Mouse (Mus musculus): ENCODE data around the gene Pga5. TPM values are rescaled to one million over a fixed set of nuclear protein-coding genes. Genes with fewer than 3 reads are reported as not detected.

Pga5 gene
- total RNA-seq (2023): not detected

DNA sequence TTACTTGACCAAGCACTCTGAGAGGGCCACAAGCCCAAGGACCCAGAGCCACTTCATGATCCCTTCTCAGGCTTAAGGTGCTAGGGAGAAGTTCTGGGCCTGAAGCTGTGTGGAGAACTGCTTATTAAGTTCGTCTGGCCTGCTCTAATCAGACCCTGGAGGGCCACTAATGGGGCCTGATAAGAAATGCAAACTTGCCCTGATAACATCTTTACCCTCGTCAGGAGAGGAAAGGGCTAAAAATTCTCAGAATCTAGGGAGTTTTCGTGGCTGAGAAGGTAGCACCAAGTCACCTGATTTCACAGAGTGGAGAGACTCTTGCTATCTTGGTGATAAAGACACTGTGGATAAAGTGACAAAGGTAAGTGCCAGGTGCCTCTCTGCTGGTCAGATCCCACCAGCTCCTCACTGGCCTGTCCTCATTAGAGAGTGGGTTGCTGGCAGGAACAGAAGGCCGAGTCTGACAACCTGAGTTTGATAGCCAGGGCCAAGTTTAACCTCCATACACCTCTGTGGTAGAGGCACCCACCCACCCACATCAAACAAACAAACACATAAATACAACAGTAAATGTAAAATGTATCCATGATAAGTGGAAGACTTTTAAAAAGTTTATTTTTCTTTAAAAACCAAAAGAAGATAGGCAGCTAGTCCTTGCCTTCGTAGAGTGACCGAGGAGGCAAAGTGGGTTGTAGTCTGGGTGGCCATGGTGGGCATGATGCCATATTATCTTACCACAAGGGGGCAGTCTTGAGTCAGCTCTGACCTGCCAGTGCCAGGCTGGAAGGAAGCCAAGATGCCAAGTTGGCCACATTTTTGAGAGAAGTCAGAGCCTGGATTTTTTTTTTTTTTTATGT, at the start of gene Pga5:
Gene Pga5 (minus strand): TSS at position 157 of the 857 bp plus-strand sequence.

DNA sequence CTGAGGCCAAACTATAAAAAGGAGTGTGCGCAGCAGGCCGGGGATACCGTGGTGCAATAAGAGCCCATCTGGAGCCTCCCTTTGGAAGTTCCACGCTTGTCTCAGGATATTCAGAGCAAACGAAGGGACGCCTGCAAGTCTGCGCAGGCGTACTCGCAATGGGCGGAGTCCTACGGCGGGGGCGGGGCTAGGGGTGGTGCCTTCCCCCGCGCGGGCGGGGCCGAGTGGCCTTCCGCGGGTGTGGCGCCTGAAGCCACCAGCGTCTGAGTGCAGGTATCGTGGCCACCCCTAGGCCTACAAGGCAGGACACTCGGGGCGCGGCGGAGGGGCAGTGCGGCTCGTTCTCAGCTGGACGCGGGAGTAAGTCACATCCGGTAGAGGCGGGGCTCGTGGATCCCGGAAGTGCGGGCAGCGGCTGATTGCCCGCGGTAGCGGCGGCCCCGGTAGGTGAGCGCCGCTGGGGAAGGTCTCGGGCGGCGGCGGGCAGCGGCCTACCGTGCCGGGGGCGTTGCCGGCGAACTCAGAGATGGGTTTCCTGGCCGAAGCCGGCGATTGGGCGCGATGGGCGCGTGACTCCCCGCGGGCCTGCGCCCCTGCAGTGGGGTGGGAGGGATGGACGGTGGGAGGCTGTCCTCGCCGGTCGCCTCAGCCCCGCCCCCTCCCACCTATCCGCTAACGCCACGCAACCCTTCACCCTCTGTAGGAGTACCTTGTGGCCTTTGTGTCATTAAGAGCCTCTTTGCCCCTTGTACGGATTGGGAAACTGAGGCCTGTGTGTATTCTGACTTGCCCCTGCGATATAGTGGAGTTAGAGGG, 10.9 kb upstream of the Pga5 start, which contains the start of gene Vps37c:
Gene Vps37c (plus strand): TSS at position 199 of the 816 bp plus-strand sequence.

DNA sequence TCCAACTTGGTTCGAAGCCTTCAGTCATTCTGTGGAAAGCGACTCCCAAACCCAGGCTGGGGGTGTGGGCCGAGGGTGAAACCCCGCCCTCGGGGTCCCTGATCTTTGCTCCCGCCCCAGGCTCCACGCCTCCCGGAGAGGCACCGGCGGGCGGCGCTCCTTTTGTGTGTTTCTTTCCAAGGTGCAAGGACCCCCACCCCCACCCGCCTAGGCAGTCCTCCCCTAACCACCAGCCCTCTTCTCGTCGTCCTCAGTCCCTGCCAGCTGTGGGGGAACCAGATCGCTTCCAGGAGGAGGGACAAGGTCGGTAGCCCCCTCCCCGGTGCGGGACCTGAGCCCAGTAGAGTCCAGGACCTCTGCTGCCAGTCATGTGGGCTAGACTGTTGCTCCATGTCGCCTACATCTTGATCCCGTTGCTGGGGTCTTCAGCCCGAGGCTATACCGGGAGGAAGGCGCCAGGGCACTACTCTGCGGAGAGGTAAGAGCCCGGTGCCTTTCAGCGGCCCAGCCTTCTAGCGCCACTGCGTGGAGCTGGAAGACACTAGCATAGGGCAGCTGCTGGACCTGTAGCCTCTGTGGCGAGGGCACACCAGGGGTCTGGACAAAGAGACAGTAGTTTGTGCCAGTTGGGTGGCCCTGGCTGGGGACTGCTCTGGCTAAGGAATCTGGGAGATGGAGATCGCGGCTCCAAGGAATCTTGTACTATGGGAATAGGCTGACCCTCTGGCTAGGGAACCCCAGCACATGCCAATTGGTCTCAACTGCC, 43.6 kb downstream of the Pga5 start, which contains the start of gene Vwce:
Gene Vwce (plus strand): TSS at position 108 of the 766 bp plus-strand sequence.

Other genes with a start within 250 kb of the Pga5 start
- gene Lrrc10b, start 220.6 kb downstream of the Pga5 start, total RNA-seq (2023): not detected
- 3.5 TPM for gene Ppp1r32, start 195.1 kb downstream of the Pga5 start, total RNA-seq (2023)
- gene Cpsf7, start 152.8 kb downstream of the Pga5 start, total RNA-seq (2023): 147 TPM
- gene Sdhaf2, start 151.9 kb downstream of the Pga5 start, total RNA-seq (2023): 42.6 TPM
- 4.4 TPM for gene Tmem216, start 121.8 kb downstream of the Pga5 start, total RNA-seq (2023)
- 28.4 TPM for gene Cyb561a3, start 100.9 kb downstream of the Pga5 start, total RNA-seq (2023)
- 5.7 TPM for gene Tmem138, start 100.7 kb downstream of the Pga5 start, total RNA-seq (2023)
- 229 TPM for gene Ddb1, start 72.7 kb downstream of the Pga5 start, total RNA-seq (2023)
- 6.8 TPM for gene Tkfc, start 72.4 kb downstream of the Pga5 start, total RNA-seq (2023)
- 7.2 TPM for gene Vwce, start 43.9 kb downstream of the Pga5 start, total RNA-seq (2023)
- 19.2 TPM for gene Vps37c, start 10.7 kb upstream of the Pga5 start, total RNA-seq (2023)
- gene Cd5, start 60.9 kb upstream of the Pga5 start, total RNA-seq (2023): 323 TPM
- 312 TPM for gene Cd6, start 152.0 kb upstream of the Pga5 start, total RNA-seq (2023)
- 4.9 TPM for gene Slc15a3, start 161.7 kb upstream of the Pga5 start, total RNA-seq (2023)
- 0.15 TPM for gene Tmem132a, start 191.9 kb upstream of the Pga5 start, total RNA-seq (2023)
- gene Tmem109, start 203.9 kb upstream of the Pga5 start, total RNA-seq (2023): 24.1 TPM
- gene Prpf19, start 217.2 kb upstream of the Pga5 start, total RNA-seq (2023): 111 TPM
- not detected for gene Zp1, start 242.6 kb upstream of the Pga5 start, total RNA-seq (2023)

All from CD4-positive naive resting alpha-beta T cell, adult 76 days (primary cell).